Mouse (Mus musculus): Measurements from ENCODE around the gene Gata1. TPM values are rescaled to one million over a fixed set of nuclear protein-coding genes. Genes with fewer than 3 reads are reported as not detected.

Gata1 gene
- polyA plus RNA-seq, 1 experiment from 2014 or later, result not detected

DNA sequence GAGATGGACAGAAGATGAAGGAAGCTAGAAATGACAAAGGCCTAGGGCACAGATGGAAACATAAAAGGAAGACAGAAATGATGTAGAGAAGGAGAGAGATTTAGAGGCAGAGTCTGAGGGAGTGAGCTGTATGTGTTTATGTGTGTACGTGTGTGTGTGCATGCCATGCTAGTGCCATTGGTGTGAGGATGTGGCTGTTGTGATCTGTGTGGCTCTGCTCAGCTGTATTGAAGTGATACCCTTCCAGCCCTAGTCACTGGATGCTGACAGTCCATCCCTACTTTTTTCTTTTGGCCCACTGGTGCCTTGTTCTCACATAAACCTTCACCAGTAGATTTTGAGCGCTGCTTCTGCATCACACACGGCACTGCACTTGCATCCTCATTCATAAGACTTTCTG is 9.0 kb downstream of the Gata1 start:
- WGBS, result 91% methylated on average over 3 of the region's 3 CpGs
- no peaks in the 10 kb centered on the region for H3K4me1 ChIP-seq (replicated peaks; ENCODE audit: control insufficient read depth, insufficient read depth, low read length)
- no peaks in the 10 kb centered on the region for H3K36me3 ChIP-seq (replicated peaks; ENCODE audit: control insufficient read depth, insufficient read depth)
- no peaks in the 10 kb centered on the region for H3K27me3 ChIP-seq (ENCODE audit: control insufficient read depth, insufficient read depth, low read length)
- DNase-seq (ENCODE audit: low spot score), result no peak
- no peak overlapping the region for H3K27ac ChIP-seq
- no peak for ATAC-seq (ENCODE audit: low FRiP score)
- H3K4me2 ChIP-seq (replicated peaks), result no peak overlapping the region
- no peak overlapping the region for H3K4me3 ChIP-seq (replicated peaks; ENCODE audit: low read length)
- H3K9me3 ChIP-seq (ENCODE audit: control insufficient read depth, low read length), result no peaks in the 10 kb centered on the region
- no peak overlapping the region for H3K9ac ChIP-seq

DNA sequence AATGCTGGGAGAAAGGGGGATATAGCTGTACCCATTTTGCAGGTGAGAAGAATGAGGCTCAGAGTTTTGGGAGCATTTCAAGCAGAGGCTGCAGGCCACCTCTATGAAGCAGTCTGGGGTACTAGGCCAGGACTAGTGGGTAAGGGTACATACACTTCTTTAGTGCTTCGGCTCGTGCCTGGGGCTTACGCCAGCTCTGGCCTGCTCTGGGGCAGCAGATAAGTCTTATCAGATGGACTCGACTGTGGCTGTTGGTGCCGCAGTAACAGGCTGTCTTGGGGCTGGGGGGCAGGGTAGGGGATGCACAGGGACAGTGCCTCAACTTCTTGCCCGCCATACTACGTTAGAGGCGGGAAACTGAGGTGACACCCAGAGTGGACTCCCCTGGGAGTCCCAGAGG is 9.6 kb downstream of the Gata1 start:
- 90% methylated on average over 8 of the region's 8 CpGs for whole genome bisulfite sequencing
- Histone ChIP-seq H3K36me3 (replicated peaks; ENCODE audit: control insufficient read depth, insufficient read depth) (no peaks in the 10 kb centered on the region), H3K27me3 (ENCODE audit: control insufficient read depth, insufficient read depth, low read length) (no peaks in the 10 kb centered on the region), H3K4me2 (replicated peaks) (no peak overlapping the region), H3K4me1 (replicated peaks; ENCODE audit: control insufficient read depth, insufficient read depth, low read length) (no peaks in the 10 kb centered on the region), H3K9me3 (ENCODE audit: control insufficient read depth, low read length) (no peaks in the 10 kb centered on the region), H3K27ac (no peak overlapping the region), H3K4me3 (replicated peaks; ENCODE audit: low read length) (no peak overlapping the region), H3K9ac (no peak overlapping the region)
- DNase-seq (ENCODE audit: low spot score) (no peak), ATAC-seq (ENCODE audit: low FRiP score) (no peak)

DNA sequence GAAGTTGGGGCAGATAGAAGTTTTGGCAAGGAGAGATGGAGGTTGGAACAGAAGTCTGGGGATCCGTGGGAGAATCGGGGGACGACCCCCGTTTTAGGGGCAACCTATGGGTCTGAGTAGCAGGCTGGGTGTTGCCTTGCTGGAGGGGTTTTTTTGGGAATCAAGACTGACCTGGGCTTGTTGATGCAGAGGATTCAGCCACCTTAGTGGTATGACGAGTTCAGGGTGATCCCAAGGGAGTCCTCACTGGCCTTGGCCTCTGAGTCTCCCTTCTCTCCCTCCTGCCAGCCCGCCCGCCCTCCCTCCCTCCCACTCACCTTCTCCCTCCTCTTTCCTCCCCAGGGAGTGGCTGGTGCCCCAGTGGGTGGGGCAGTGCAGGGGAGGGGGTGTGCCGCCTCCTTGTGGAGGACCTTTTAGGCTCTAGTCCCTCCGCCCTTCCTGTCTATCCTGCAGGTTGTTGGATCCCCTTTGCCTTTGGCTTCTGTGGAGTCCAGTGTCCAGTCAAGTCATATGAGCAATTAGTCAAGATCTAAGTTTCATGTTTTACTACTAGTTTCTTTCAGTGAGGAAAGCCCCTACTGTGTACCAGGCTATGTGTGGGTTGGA is 10.2 kb downstream of the Gata1 start:
- Histone ChIP-seq H3K27ac (no peak overlapping the region), H3K4me2 (replicated peaks) (no peak overlapping the region), H3K4me3 (replicated peaks; ENCODE audit: low read length) (no peak overlapping the region), H3K27me3 (ENCODE audit: control insufficient read depth, insufficient read depth, low read length) (no peaks in the 10 kb centered on the region), H3K4me1 (replicated peaks; ENCODE audit: control insufficient read depth, insufficient read depth, low read length) (no peaks in the 10 kb centered on the region), H3K9ac (no peak overlapping the region), H3K9me3 (ENCODE audit: control insufficient read depth, low read length) (no peaks in the 10 kb centered on the region), H3K36me3 (replicated peaks; ENCODE audit: control insufficient read depth, insufficient read depth) (no peaks in the 10 kb centered on the region)
- DNase-seq (ENCODE audit: low spot score), result no peak
- no peak for ATAC-seq (ENCODE audit: low FRiP score)
- 84% methylated on average over 7 of the region's 9 CpGs for WGBS

DNA sequence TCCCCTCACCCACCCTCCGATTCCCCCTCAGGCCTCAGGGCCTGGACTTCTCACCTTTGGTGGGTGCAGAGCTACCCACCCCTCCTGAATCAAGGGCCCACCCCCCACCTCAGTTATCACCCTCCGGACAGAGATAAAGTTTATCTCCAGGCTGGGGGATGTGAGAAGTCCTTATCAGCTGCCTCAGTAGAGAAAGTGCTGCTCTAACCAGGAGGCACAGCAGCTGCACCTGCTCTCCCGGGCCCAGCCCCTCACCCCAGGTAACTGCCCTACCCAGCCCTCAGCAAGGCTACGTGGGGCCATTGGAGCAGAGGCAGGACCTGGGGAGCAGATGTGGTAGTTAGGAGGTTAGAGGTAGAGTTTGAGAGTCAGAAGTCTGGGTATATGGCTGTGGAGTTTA is 11.7 kb downstream of the Gata1 start:
- Histone ChIP-seq H3K9ac (no peak overlapping the region), H3K27ac (no peak overlapping the region), H3K27me3 (ENCODE audit: control insufficient read depth, insufficient read depth, low read length) (no peaks in the 10 kb centered on the region), H3K36me3 (replicated peaks; ENCODE audit: control insufficient read depth, insufficient read depth) (no peaks in the 10 kb centered on the region), H3K4me2 (replicated peaks) (no peak overlapping the region), H3K4me3 (replicated peaks; ENCODE audit: low read length) (no peak overlapping the region), H3K9me3 (ENCODE audit: control insufficient read depth, low read length) (no peaks in the 10 kb centered on the region), H3K4me1 (replicated peaks; ENCODE audit: control insufficient read depth, insufficient read depth, low read length) (no peaks in the 10 kb centered on the region)
- ATAC-seq (ENCODE audit: low FRiP score) (no peak), DNase-seq (ENCODE audit: low spot score) (no peak)
- WGBS, result 79% methylated on average over 4 of the region's 4 CpGs

DNA sequence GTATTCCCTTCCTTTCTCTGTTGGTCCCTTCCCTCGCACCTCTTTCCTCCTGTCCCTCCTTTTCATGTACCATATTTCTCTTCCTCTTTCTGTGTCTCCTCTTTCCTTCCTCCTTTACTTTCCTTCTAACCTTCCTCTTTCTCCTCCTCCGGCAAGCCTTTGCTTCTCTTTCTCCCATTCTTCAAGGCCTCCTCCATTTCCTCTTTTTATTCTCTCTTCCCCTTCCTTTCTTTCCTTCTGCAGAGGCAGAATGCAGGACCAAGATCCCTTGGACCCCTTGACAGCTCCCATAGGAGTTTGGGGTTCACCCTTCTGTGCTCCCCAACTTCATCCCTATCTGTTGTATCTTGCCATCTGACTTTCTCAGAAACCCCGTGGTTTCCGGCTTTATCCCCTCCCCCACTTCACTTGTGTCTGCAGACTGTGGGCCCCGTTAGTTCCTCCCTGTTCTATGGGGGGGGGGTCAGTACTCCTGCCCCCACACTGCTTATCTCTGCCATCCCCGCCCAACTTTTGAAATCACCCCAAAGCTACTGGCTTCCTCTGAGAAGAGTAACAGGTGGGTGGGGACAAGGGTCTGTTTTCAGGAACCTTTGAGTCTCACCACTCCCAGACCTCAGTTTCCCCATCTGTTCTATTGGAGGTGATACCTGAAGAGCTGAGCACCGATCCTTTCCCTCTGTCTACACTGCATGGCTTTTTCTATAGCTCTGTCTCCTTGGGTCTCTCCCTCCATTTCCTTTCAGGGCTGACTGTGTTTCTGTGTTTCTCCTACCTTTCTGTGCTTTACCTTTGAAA is 13.8 kb downstream of the Gata1 start:
- Histone ChIP-seq H3K4me2 (replicated peaks) (no peak overlapping the region), H3K9ac (no peak overlapping the region), H3K4me1 (replicated peaks; ENCODE audit: control insufficient read depth, insufficient read depth, low read length) (no peaks in the 10 kb centered on the region), H3K9me3 (ENCODE audit: control insufficient read depth, low read length) (no peaks in the 10 kb centered on the region), H3K36me3 (replicated peaks; ENCODE audit: control insufficient read depth, insufficient read depth) (no peaks in the 10 kb centered on the region), H3K4me3 (replicated peaks; ENCODE audit: low read length) (no peak overlapping the region), H3K27me3 (ENCODE audit: control insufficient read depth, insufficient read depth, low read length) (no peaks in the 10 kb centered on the region), H3K27ac (no peak overlapping the region)
- DNase-seq (ENCODE audit: low spot score) (no peak), ATAC-seq (ENCODE audit: low FRiP score) (no peak)
- WGBS, result 83% methylated on average over 7 of the region's 7 CpGs

DNA sequence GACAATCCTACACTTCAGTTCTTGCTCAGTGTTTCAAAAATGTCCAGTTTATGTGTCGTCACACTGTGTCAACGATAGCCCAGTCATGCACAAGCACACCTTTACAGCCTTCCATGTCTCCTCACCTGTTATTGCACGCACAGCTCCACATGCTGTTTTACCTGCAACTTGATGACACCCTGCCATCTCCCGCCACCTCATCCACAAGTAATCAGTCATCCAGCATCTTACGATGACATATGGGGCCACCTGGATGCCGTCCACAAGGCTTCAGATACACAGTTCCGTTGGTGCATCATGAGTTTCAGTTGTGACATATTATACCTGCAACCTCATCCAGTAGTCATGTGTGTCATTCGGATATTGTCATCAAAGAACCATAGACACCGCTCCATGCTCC is 19.0 kb downstream of the Gata1 start:
- H3K27me3 ChIP-seq (ENCODE audit: control insufficient read depth, insufficient read depth, low read length), result no peaks in the 10 kb centered on the region
- no peak overlapping the region for H3K27ac ChIP-seq
- no peak overlapping the region for H3K4me3 ChIP-seq (replicated peaks; ENCODE audit: low read length)
- 91% methylated on average over 9 of the region's 9 CpGs for WGBS
- H3K4me1 ChIP-seq (replicated peaks; ENCODE audit: control insufficient read depth, insufficient read depth, low read length), result no peaks in the 10 kb centered on the region
- H3K9me3 ChIP-seq (ENCODE audit: control insufficient read depth, low read length), result no peaks in the 10 kb centered on the region
- ATAC-seq (ENCODE audit: low FRiP score) (no peak), DNase-seq (ENCODE audit: low spot score) (no peak)
- no peak overlapping the region for H3K9ac ChIP-seq
- no peak overlapping the region for H3K4me2 ChIP-seq (replicated peaks)
- H3K36me3 ChIP-seq (replicated peaks; ENCODE audit: control insufficient read depth, insufficient read depth), result no peaks in the 10 kb centered on the region

DNA sequence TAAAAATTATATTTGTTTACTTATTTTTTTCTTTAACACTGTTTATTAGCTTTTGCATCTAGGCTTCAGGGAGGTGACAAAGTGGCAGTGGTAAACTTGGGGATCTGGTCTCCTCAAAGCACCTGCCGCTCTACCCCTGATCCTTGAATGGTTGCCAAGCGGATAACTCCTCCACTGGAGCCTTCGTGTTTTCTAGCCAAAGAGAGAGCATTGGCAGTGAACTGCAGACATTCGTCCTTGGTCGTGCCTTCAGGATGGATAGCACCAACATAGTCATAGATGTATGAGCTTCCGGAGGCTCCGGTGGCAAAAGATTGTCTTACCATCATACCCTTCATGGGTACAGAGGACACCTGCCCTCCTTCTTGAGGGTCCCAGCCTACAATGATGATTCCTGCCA is 27.8 kb downstream of the Gata1 start:
- Histone ChIP-seq H3K9ac (no peak overlapping the region), H3K4me1 (replicated peaks; ENCODE audit: control insufficient read depth, insufficient read depth, low read length) (no peaks in the 10 kb centered on the region; the same call in 1 of the 2 replicates), H3K36me3 (replicated peaks; ENCODE audit: control insufficient read depth, insufficient read depth) (no peaks in the 10 kb centered on the region), H3K4me2 (replicated peaks) (no peak overlapping the region), H3K27ac (no peak overlapping the region), H3K27me3 (ENCODE audit: control insufficient read depth, insufficient read depth, low read length) (no peaks in the 10 kb centered on the region), H3K4me3 (replicated peaks; ENCODE audit: low read length) (no peak overlapping the region), H3K9me3 (ENCODE audit: control insufficient read depth, low read length) (no peaks in the 10 kb centered on the region)
- 83% methylated on average over 7 of the region's 7 CpGs for WGBS
- ATAC-seq (ENCODE audit: low FRiP score) (no peak), DNase-seq (ENCODE audit: low spot score) (no peak)

DNA sequence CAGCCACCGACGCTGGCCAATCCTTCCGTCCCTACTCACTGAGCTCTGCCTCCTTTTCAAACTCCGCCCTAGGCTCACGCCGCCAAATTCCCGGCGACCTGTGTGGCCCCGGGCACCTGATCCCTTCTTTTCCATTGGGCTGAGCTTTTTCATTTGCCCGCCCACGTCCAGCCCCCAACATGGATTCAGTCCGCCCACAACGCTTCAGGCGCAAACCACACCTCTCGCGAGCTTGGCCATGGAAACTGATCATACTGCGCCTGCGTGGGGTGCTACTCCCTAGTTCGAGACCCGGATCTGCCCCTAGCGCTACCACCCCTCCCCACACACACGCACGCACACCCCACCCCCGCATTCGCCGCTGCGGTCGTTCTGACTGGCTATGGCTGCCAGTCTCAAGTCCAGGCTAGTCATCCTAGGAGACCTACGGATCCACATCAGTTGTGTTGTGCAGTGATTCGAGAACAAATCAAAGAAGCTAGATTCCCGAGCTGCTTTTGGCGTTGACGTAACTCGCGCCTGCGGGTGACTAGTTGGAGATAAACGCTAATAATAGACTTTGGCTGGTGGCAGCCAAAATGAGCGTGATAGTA is 29.9 kb downstream of the Gata1 start:
- DNase-seq (ENCODE audit: low spot score) (peak; percentile 90), ATAC-seq (ENCODE audit: low FRiP score) (peak; percentile 99; the same call in 1 of the 2 replicates)
- Histone ChIP-seq H3K4me3 (replicated peaks; ENCODE audit: low read length) (peak overlapping the region; percentile 45), H3K9me3 (ENCODE audit: control insufficient read depth, low read length) (no peaks in the 10 kb centered on the region), H3K4me1 (replicated peaks; ENCODE audit: control insufficient read depth, insufficient read depth, low read length) (no peaks in the 10 kb centered on the region; the same call in 1 of the 2 replicates), H3K27me3 (ENCODE audit: control insufficient read depth, insufficient read depth, low read length) (no peaks in the 10 kb centered on the region), H3K9ac (peak overlapping the region; percentile 52), H3K4me2 (replicated peaks) (peak overlapping the region; percentile 53), H3K36me3 (replicated peaks; ENCODE audit: control insufficient read depth, insufficient read depth) (peaks cover 6% of the 10 kb centered on the region), H3K27ac (peak overlapping the region; percentile 79)
- WGBS, result 18% methylated on average over 38 of the region's 38 CpGs

DNA sequence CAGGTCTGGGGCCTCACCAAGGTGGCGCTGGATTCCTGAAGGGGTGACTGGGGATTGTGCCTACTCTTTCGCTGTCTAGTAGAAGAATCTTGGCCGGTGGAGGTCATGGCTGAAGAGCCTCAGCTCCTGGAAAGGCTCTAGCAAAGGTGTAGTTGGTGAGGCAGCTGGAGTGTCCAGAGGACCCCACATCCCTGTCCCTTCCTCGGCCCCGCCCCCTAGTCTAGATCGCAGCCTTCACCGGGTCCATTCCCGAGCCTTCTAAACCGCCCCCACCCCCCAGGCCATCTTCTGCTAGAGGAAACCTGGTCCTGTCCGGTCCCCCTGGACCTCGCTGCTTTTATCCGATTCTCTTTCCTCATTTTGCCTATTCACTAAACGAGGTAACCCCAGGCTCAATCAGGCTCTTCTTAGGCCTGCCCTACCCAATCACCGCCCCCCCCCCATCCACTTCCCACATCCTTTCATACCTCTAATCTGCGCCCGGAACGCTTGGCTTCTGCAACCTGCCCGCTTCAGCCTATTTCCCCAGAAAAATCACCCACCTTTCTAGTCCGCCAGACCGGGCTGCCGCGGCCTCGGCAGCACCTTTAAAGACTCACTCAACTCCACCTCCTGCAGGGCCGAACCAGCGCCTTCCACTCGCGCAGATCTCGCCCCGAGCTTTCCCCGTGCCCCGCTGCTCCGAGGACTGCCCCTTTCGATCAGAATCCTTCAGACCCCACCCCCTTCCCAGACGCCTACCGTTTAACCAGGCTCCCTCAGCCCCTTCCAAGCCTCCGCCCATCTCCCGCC is 30.6 kb downstream of the Gata1 start, which contains the start of gene Hdac6:
Gene Hdac6, minus strand, starts transcription at position 782 of the 792 bp plus-strand sequence.
- ATAC-seq (ENCODE audit: low FRiP score) (peak; percentile 54), DNase-seq (ENCODE audit: low spot score) (no peak)
- peak within 1 kb of the TSS; percentile 79 for H3K27ac ChIP-seq
- peaks cover 6% of the 10 kb centered on the region for H3K36me3 ChIP-seq (replicated peaks; ENCODE audit: control insufficient read depth, insufficient read depth)
- no peaks in the 10 kb centered on the region; the same call in 1 of the 2 replicates for H3K4me1 ChIP-seq (replicated peaks; ENCODE audit: control insufficient read depth, insufficient read depth, low read length)
- H3K9me3 ChIP-seq (ENCODE audit: control insufficient read depth, low read length), result no peaks in the 10 kb centered on the region
- peak within 1 kb of the TSS; percentile 62 for H3K4me2 ChIP-seq (replicated peaks)
- H3K4me3 ChIP-seq (replicated peaks; ENCODE audit: low read length), result peak within 1 kb of the TSS; percentile 45
- 21% methylated on average over 37 of the region's 37 CpGs for WGBS
- no peaks in the 10 kb centered on the region for H3K27me3 ChIP-seq (ENCODE audit: control insufficient read depth, insufficient read depth, low read length)
- peak within 1 kb of the TSS; percentile 55 for H3K9ac ChIP-seq

Measured in hindbrain, embryonic 14.5 days (tissue).